Mouse (Mus musculus) urinary bladder, adult 2 months (tissue): Measurements from ENCODE around the gene Tspyl3. TPM values are rescaled to one million over a fixed set of nuclear protein-coding genes. Genes with fewer than 3 reads are reported as not detected.

Source experiments
- DNase-seq: peaks from one replicate; pipeline ENCODE4 v3.0.0; 2022; ENCODE audit warnings: low spot score
- polyA plus RNA-seq: library from polyadenylated mRNA; depleted of rRNA; stranded (reverse); fragments of >200 nt; gene quantifications from 2 replicates; pipeline ENCODE4 v1.2.3, GENCODE M21; 2012

The Tspyl3 gene
- polyA plus RNA-seq, 1 experiment = 4.7 TPM

DNA sequence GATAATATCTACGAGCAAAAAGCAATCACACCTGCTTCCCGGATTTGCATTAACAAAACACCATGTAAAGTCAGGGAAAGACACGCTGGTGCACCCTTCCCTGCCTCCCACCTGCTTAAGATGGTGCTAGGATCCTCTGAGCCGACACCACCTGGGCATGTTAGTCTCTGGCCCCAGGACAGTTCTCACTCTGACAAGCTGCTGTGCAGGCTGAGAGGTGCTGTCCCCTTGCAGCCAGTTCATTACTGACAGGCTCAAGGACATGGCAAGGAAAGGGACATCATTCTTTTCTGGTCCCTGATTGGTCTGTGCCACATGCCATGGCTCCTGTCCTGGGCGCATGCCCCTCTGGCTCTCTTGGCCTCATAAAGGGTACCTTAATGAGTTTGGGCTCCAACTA lies 3.3 kb upstream of the Tspyl3 start:
- DNase-seq = no peak

DNA sequence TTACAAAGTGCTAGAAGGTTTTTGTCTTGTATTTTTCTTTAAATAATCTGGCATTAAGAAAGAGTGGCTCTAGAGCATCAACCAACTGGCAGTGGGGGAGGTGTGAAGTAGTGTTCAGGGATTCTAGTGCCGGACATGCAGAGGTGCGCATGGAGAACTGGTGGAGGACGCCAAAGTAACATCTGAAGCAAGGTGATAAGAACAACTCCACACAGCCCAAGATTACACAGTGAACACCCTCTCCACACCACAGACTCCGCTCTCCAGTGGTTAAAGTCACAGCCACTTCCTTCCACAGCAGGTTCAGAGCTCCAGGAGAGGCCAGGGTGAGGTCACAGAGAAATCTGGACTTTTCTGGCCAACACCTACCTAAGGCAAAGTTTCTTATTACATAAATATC lies 2.7 kb upstream of the Tspyl3 start:
- DNase-seq = no peak

DNA sequence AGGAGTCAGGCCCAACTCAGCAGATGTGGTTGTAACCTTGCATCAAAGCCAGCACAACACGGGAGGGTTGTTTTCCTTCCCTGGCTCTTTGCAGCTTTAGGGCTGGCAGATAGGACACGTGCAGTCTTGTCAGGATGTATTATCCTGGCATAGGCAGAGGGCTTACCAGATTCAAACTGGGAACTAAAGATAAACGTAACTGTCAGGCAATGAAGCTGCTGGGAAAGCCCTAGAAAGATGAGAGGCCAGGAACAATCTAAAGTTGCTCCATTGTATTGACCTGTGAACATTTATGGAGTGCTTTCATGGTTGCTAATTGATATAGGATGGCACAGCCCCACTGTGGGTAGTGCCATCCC lies 333 bp upstream of the Tspyl3 start:
- no peak for DNase-seq

DNA sequence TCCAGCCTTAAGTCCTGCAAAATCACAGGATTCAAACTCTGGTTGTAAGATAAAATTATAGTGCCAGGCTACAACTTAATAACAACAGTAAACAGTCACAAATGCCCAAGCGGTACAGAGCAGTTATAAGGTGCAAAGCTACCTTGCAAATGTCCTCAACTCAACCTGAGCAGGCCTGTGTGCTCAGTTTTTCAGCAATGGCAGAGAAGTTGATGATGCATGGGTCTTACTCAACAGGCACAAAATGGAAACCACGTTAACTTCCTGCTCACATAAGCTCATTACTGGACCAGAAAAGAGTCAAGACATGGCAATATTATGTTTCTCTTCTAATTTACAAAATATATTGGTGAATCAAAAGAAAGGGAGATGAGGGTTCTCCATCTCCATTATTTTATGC lies 2.7 kb downstream of the Tspyl3 start:
- DNase-seq = no peak

DNA sequence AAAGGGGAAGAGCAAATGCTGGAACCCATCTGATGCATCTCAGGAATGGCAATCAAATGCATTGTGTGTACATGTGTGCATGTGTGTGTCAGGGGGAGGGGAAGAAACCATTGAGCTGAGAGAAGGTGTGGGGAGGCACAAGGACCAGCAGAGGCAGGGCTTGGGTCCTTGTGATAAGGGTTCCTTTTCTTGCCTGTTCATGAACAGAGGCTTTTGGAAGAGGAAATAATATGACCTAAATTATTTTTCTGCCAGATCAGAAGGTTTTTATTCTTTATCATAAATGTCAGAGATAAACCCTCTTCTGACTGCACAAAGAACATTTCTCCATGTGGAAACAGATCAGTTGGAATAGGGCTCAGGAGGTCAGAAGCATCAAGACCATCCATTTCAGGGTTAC lies 3.1 kb downstream of the Tspyl3 start:
- DNase-seq = no peak

DNA sequence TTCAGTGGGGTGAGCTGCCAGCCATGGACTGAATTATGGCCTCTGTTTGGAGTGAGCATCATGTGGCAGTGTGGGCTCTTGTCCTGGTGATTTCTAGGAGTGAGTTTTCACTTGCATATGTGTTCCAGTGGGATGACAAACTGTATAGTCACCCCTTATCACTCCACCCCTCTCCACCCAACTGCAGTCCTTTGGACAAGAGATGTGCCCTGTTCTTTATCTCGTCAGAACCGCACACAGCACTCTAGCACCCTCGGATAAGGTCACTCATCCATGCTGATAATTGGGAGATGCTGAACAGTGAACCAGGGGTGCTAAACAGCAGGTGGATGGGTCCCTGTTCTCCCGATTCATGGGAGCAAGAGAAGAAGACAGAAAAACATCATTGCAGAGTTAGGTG lies 3.6 kb downstream of the Tspyl3 start:
- no peak for DNase-seq

DNA sequence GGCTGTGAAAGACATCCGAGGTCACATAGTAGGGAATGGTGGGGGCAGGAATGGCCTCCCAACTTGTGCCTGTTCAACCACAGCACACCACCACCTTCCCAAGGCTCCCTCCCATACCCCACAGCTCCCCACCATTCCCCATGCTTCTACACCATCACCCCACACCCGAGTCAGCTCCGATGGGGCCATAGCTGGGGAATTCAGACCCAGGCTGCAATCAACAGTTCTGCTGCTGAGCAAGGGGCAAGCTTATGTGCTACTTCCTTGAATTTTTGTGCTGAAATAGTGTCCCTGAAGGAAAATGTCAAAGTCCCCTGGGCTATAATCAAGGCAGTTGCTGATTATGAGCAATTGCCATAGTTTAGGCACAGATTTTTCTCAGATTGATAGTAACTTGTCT lies 6.7 kb downstream of the Tspyl3 start:
- no peak for DNase-seq

DNA sequence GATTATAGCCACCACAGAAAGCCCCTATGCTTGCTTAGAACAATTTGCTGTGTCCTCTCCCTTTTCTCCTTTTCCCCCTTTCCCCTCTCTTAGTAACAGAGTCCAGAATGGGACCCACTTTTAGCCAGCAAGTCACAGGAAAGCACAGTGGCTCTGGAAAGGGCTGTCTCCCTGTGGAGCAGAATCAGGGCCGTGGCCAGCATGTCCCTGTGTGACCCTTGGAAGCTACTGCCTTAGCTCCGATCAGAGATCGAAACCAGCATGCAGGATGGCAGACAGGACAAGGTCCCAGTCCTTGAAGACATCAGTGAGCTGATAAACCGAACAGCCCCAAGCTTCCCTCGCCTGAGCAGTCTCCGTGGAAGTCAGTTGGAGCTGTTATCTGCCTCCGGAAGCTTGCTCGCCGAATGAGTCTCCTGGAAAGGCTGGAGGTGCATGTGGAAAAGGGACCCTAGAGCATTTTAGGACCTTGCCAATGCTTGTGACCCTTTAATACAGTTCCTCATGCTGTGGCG lies 7.4 kb downstream of the Tspyl3 start:
- DNase-seq = no peak

DNA sequence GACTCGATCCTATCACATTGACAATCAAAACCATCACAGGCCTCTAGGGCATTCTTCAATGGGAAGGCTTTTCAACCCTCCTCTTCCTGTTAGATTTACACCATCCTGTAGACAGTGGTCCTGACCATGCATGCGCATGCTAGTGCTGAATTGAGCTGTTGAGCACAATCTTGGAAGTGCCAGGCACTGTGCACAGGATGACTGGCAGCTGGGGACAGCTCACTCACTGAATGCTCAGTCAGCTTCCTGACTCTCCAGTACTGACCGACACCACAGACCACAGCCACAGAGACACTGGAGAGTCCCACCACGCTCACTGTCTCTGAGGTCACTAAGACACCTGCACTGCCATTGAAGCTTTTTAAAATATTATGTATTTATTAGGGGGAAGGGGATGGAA lies 9.8 kb downstream of the Tspyl3 start:
- no peak for DNase-seq

DNA sequence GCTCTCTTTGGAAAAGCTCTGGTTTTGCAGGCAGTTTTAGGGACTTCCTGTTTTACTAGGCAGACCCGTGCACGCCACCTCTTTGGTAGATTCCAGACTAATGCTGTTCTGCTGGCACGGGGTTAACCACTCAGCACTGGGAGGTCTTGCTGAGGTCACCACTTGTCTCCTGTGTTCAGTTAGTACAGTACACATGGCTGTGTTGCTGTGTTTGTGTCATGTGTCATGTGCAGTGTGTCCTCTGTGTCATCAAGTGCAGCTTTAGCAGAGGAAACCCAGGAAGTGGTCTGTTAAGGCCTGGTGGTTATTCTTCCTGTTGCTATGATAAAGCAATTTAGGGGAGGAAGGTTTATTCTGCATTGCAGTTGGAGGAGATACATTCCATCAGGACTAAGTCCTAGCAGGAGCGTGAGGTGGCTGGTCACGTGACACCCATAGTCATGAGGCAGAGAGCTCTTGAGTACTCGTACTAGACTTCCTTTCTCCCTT lies 10.4 kb downstream of the Tspyl3 start:
- no peak for DNase-seq

DNA sequence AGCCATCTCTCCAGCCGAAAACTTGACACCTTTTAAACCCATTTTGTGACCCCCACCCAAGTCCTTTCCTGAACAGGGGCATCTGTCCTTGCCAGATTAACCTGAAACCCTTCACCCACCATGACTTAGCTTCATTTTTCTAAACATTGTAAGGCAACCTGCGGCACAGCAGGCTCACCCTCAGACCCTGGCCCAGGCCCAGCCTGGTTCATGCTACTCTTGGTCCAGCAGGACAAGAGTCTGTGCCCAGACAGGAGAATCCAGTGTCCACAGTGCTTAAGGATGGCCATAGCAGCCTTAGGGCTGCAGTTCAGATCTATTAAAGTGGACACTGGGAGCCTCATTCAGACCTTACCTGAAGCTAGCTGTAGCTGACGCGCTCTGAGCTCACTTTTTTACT lies 11.9 kb downstream of the Tspyl3 start:
- no peak for DNase-seq

DNA sequence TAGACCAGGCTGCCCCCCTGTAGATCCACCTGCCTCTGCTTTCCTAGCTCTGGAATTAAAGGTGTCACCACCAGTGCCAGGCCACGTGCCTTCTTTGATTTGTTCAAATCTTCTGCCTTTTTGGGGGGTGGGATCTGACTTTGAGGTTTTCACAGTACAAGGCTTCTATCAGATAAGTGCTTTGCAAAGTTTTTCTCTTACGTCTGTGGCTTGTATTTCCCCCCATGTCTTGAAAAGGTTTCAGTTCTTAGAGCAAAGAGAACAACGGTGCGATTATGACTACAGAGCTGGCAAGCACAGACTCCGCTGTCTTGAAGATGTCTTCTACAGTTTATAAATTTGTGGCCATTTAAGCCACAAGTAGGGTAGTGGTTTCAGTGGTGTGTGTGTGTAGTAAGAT lies 13.8 kb downstream of the Tspyl3 start:
- DNase-seq = no peak

DNA sequence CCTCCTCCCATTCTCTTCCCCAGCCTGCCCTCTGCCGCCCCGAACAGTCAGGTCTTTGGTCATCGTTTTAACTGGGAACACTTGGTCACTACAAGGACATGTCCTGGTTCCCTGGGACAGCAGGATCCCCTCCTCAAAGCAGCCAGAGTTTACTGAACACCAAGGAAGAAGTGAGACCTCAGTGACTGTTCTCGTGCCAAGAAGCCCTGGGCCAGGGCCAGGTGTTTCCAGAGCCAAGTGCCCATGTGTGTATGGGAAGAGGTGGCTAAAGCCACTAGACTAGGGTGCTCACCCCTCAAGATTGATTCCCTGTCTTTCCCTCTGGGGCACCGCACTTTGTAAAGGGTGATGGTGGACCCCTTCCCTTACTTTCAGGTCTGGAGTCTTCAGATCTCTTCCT lies 16.0 kb downstream of the Tspyl3 start:
- no peak for DNase-seq

DNA sequence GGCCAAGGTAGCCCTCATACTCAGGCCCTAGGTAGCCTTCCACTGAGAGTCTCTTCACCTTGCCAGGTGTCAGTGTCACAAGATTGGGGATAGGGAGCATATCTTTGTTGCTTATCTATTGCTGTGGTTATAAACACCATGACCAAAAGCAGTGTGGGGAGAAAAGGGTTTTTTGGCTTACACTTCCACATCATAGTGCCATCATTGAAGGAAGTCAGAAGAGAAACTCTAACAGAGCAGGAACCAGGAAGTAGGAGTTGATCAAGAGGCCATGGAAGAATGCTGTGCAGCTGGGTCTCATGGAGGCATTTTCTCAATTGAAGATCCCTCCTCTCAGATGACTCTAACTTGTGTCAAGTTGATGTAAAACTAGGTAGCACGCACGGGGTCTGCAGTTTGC lies 17.1 kb downstream of the Tspyl3 start:
- no peak for DNase-seq

DNA sequence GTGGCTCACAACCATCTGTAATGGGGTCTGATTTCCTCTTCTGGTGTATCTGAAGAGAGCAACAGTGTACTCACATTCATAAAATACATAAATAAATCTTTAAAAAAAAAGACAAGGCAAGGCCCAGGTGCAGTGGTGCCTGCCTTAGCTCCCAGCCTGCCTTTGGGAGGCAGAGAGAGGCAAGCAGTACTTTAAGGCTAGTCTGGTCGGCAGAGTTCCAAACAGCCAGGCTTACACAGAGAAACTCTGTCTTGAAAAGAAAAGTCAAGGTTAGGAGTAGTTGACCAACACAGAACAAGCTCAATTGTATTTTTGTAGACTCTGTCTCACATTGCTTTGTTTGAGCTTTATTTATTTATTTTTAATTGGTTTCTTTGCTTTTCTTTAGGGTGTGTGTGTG lies 22.5 kb downstream of the Tspyl3 start:
- DNase-seq = no peak

DNA sequence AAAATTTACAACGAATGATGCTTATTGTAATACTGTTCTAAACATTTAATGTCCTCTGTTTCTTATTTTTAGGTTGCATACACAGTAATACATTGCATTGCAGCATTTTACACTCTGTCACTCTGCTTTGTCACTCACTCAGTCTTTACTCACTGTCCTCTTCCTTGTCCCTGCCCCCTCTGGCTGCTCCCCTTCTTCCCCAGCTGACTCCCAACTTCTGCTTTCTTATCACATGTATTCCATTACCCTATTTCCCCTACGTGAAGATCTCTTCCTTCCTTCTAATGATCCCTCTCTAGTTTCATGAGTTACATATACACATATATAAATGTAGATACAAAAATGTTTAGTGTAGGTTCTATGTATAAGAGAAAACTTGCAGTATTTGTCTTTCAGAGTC lies 26.1 kb downstream of the Tspyl3 start:
- no peak for DNase-seq

DNA sequence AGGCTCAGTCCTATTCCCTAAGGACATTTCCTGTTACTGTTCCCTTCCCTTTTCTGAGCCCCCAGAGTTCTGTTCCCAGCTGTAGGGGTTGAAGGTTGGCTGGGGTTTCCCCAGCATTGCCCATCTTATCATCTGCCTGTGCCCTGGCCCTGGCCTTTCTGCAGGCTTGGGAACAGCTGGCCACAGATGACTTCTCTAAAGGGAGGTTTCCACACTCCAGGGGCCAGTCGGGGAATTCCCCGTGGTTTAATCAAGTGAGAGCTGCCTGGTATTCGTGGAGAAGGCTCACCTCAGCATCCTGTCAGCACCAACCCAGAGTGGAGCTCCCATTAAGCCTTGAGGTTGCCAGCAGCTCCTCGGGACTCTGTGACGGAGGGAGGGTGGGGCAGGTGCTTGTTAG lies 26.8 kb downstream of the Tspyl3 start:
- no peak for DNase-seq

DNA sequence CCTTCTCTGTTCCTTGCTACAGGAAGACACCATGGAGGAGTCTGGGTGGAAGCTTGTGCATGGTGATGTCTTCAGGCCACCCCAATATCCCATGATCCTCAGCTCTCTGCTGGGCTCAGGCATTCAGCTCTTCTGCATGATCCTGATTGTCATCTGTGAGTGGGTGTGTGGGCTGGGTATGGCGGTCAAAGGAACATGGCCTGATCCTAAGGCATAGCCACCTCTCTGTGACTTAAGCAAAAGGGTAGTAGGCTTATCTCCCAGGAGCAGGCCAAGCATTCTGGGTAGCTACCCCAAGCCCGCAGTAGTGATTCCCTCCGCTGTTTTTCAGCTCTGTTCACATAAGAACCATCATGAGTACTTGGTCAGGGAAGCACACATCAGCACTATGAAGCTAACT lies 31.0 kb downstream of the Tspyl3 start:
- DNase-seq = no peak

DNA sequence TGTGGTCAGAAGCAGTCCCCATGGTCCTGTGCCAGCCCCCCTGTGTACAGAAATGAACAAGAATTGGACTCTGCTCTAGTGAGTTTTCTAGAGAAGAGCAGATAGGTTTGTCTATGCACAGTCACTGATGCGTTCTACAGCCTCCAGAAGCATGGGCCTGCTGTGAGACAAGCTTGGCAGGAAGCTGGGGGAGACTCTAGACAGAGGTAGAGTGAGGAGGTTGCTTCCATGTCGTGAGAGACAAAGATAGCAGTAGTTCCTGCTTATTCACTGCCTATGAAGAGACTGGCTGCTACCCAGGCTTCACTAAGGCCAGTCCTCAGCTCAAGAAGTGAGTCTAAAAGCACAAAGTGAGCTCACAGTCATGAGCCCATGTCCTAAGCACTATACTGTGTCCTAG lies 34.0 kb downstream of the Tspyl3 start:
- no peak for DNase-seq

DNA sequence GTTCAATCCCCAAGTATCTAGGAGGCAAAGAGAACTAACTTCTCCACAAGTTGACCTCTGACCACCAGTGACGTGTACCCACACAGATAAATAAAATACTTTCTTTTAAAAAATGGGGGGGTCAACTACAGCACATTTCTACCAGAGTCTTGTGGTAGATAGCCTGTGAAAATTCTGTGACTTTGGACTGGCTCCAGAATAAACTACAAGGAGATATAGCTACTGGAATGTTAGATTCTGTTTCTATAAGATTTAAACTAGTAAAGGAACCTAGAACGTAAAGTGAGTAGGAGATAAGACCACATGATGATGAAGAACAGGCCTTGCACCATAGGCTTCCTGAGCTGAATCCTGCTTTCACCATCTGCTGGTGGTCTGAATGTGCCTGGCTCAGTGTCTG lies 37.4 kb downstream of the Tspyl3 start:
- no peak for DNase-seq

DNA sequence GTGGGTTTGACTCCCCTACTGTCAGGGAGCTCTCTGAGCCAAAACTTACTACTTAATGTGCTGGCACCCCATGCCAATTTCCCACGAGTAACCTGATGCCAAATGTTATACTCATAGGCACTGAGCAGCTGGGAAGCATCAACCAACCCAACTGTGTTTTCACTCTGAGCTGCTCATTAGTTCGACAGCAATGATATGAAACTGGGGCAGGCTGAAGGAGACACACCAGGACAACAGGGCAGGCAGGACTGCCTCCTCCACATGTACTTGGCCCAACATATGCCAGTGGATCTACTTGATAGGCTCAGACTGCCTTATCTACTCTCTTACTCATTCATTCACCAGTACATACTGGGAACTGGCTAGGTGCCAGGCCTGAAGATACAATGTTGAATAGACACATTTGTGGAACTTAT lies 39.1 kb downstream of the Tspyl3 start:
- no peak for DNase-seq

DNA sequence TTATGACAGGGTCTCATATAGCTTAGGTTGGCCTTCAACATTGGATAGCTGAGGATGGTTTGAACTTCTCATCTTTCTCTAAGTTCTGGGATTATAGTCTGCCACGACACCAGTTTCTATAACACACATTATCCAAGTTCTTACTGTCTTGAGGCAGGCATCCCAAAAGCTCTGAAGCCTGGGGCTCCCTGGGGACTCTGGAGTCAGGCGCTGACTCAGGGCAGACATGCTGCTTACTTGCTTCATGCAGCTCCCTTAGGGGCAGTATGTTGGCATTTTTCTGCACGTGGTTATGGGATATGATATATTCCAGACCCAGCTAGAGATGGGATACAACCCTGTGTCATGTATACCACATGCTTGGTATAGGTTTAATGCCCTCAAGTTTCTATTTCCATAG lies 45.3 kb downstream of the Tspyl3 start:
- no peak for DNase-seq

DNA sequence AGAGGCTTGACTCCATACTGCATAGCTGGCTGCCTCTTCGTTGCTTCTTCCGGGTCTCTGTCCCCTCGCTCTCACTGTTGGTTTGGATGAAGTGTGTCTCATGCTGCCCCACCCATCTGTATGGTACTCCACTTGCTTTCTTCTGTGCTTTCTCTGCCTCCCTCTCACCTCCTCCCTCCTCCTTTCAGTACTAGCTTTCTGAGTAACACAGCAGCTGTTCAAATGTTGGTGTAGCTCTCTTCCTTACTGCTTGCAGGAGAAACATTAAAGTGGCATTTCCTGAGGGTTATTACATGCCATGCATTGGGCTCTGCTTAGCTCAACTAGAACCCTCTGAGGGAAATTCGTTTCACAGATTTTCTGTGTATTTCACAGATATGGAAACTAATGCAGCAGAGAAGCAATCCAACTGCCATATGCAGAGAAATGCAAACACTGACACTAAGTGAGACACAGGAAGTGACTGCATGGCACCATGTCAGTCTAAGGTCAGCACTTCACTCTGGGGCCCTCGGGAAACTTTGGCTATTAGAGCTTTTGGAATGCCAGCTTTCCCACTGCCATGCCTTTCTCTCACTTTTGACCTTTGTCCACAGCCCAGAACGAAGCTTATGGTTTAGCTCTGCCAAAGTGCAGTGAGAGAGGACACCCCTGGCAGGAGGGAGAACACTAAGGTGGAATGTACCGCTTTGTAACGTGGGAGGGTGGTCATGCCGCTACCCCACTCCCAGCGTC lies 45.9 kb downstream of the Tspyl3 start:
- DNase-seq = no peak

DNA sequence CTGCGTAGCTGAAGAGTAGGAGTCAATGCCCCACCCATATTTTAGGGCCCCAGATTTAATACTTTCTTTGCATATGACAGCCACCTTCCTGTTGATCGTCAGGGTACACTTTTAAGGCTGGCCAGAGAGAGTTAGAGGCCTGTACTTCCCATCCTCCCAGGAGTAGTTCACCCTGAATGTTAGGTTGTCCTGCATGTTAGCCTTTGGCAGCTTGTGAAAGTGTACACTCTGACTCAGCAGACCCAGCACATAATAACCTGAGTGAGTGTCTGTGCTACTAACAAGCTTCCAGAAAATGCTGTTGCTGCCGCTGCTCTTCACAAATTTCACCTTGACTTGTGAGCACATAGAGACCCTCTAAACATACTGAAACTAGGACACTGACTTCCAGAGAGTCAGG lies 48.1 kb downstream of the Tspyl3 start:
- no peak for DNase-seq
